Comparison of ENCODE assay signal across 33 mouse cellular contexts in the genomic region with DNA sequence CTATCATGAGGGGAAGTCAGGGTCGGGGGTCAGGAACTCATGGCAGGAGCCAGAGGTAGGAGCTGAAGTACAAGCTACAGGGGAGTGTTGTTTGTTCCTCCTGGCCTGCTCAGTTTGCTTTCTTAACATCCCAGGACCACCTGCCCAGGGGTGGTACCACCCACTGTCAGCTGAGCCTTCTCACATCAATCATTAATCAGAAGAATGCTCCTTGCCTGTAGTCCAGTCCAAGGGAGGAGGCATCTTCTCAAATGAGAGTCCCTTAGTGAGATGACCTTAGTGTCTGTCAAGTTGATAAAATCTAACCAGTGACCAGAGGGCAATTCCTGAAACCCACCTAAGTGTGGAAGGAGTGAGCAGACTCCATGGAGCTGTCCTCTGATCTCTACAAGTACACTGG.
"Had no signal": no experiment of that assay in that cellular context is flagged by ENCODE, and none has a peak within 500 bp of the region (broad histone marks: within the 10 kb centered on the region; RNA-seq: fewer than 3 reads in every experiment).

No protein-coding gene starts in this region.

- H3K27me3 ChIP-seq: heart, embryonic 12.5 days; heart, embryonic 13.5 days; heart, embryonic 15.5 days; hindbrain, embryonic 12.5 days; hindbrain, embryonic 13.5 days; hindbrain, embryonic 15.5 days; intestine, embryonic 15.5 days had no signal

- H3K9ac ChIP-seq: heart, embryonic 12.5 days; heart, embryonic 13.5 days; heart, embryonic 15.5 days; hindbrain, embryonic 12.5 days; hindbrain, embryonic 13.5 days; hindbrain, embryonic 14.5 days; hindbrain, embryonic 15.5 days; intestine, embryonic 15.5 days had no signal

- H3K4me2 ChIP-seq: heart, embryonic 11.5 days; heart, embryonic 12.5 days; heart, embryonic 13.5 days; heart, embryonic 15.5 days; hindbrain, embryonic 12.5 days; hindbrain, embryonic 13.5 days; hindbrain, embryonic 14.5 days; hindbrain, embryonic 15.5 days; intestine, embryonic 15.5 days had no signal

- DNase-seq: heart, adult 18-20 months; heart, adult 2 months; heart, postnatal 10 days; heart, postnatal 14 days; heart, postnatal 36 days; heart, postnatal 4 days; kidney, adult 11 months; kidney, adult 2 months; kidney, adult 8-10 months; kidney, postnatal 10 days; kidney, postnatal 25 days; kidney, postnatal 36 days; kidney, postnatal 4 days; layer of hippocampus, adult 9-11 months; layer of hippocampus, postnatal 36 days had no signal

- H3K36me3 ChIP-seq: hindbrain, embryonic 12.5 days; hindbrain, embryonic 13.5 days; hindbrain, embryonic 15.5 days; intestine, embryonic 15.5 days had no signal

- H3K27ac ChIP-seq: heart, adult 2 months; heart, embryonic 10.5 days; heart, embryonic 13.5 days; heart, embryonic 15.5 days; hindbrain, embryonic 10.5 days; hindbrain, embryonic 12.5 days; hindbrain, embryonic 13.5 days; hindbrain, embryonic 14.5 days; hindbrain, embryonic 15.5 days; hindbrain, postnatal 0 days; intestine, embryonic 15.5 days; layer of hippocampus, adult 2 months; left cerebral cortex, adult 2 months had no signal

- H3K4me1 ChIP-seq: heart, embryonic 15.5 days; hindbrain, embryonic 10.5 days; hindbrain, embryonic 12.5 days; hindbrain, embryonic 13.5 days; hindbrain, embryonic 15.5 days; intestine, embryonic 15.5 days had no signal

- H3K4me3 ChIP-seq: heart, adult 2 months; heart, embryonic 10.5 days; heart, embryonic 12.5 days; heart, embryonic 13.5 days; heart, embryonic 15.5 days; hindbrain, embryonic 10.5 days; hindbrain, embryonic 12.5 days; hindbrain, embryonic 13.5 days; hindbrain, embryonic 15.5 days; intestine, embryonic 15.5 days; layer of hippocampus, adult 2 months; left cerebral cortex, adult 2 months had no signal

- ATAC-seq: hindbrain, embryonic 16.5 days; hindbrain, postnatal 0 days; inflammation-experienced regulatory T-cells, adult 6 months; intestine, embryonic 15.5 days; intestine, embryonic 16.5 days; intestine, postnatal 0 days had no signal

- H3K9me3 ChIP-seq: heart, embryonic 10.5 days; heart, embryonic 12.5 days; heart, embryonic 13.5 days; heart, embryonic 15.5 days; hindbrain, embryonic 10.5 days; hindbrain, embryonic 12.5 days; hindbrain, embryonic 13.5 days; hindbrain, embryonic 15.5 days; intestine, embryonic 15.5 days had no signal
